ENCODE assay signal across 8 mouse cellular contexts in genomic region chrX:37190755-37191104, GRCm38 (mm10). TPM values are rescaled to one million over a fixed set of nuclear protein-coding genes. Genes with fewer than 3 reads are reported as not detected.
DNase-seq lines count a peak whose midpoint lies in the region; ATAC-seq and TF ChIP-seq lines count a peak whose summit lies in the region.

No protein-coding gene starts in this region.

- H3K9ac ChIP-seq in heart, embryonic 12.5 days, result peak overlapping the region; percentile 77
- H3K9ac ChIP-seq in forebrain, embryonic 14.5 days (ENCODE audit: low read length), result peak overlapping the region; percentile 63
- H3K9ac ChIP-seq in liver, embryonic 15.5 days, result peak overlapping the region; percentile 53; the same call in 1 of the 2 replicates

- H3K27me3 ChIP-seq in heart, embryonic 12.5 days (replicated peaks), result no peaks in the 10 kb centered on the region
- no peaks in the 10 kb centered on the region for H3K27me3 ChIP-seq in G1E (ENCODE audit: insufficient read depth, low read length)
- no peaks in the 10 kb centered on the region for H3K27me3 ChIP-seq in forebrain, embryonic 14.5 days (replicated peaks; ENCODE audit: control insufficient read depth, insufficient read depth, low read length)
- no peaks in the 10 kb centered on the region for H3K27me3 ChIP-seq in liver, embryonic 15.5 days

- ATAC-seq in heart, embryonic 12.5 days (ENCODE audit: insufficient number of reproducible peaks, low FRiP score), result 0 out of 2 replicates have a peak, but pooled peaks have one; percentile 2
- no peak for ATAC-seq in G1E (ENCODE audit: extremely low read depth, insufficient number of reproducible peaks, low FRiP score, poor library complexity, severe bottlenecking)
- no peak; the same call in 1 of the 2 replicates for ATAC-seq in forebrain, embryonic 14.5 days
- peak; percentile 27; the same call in 1 of the 2 replicates for ATAC-seq in liver, embryonic 15.5 days (ENCODE audit: insufficient read depth)

- no peaks in the 10 kb centered on the region for H3K9me3 ChIP-seq in heart, embryonic 12.5 days (replicated peaks)
- H3K9me3 ChIP-seq in G1E (replicated peaks), result no peaks in the 10 kb centered on the region
- H3K9me3 ChIP-seq in forebrain, embryonic 14.5 days (replicated peaks; ENCODE audit: control insufficient read depth, low read length), result no peaks in the 10 kb centered on the region
- no peaks in the 10 kb centered on the region for H3K9me3 ChIP-seq in liver, embryonic 15.5 days (replicated peaks)

- no peaks in the 10 kb centered on the region for H3K4me1 ChIP-seq in heart, embryonic 12.5 days (replicated peaks)
- peaks cover 9% of the 10 kb centered on the region for H3K4me1 ChIP-seq in G1E (ENCODE audit: insufficient read depth, low read depth, low read length)
- no peaks in the 10 kb centered on the region for H3K4me1 ChIP-seq in forebrain, embryonic 14.5 days (ENCODE audit: control insufficient read depth, insufficient read depth, low read length)
- peaks cover 9% of the 10 kb centered on the region for H3K4me1 ChIP-seq in liver, embryonic 15.5 days (replicated peaks)

- no peak for TF ChIP-seq CTCF in G1E (IDR thresholded peaks at IDR 0.05; ENCODE audit: low read depth, low read length)

- DNase-seq in heart, adult 18-20 months, result no peak
- DNase-seq in G1E (ENCODE audit: low spot score), result no peak
- no peak for DNase-seq in forebrain, embryonic 14.5 days (ENCODE audit: low spot score)
- no peak for DNase-seq in urinary bladder, postnatal 10 days (ENCODE audit: low spot score)
- DNase-seq in urinary bladder, adult 18-20 months (ENCODE audit: low spot score in 2 of 2), result no peak
- no peak for DNase-seq in thymus, adult 18-20 months

- no peaks in the 10 kb centered on the region for H3K36me3 ChIP-seq in heart, embryonic 12.5 days
- peaks cover 26% of the 10 kb centered on the region for H3K36me3 ChIP-seq in G1E (replicated peaks)
- 0 out of 2 replicates have a peak, but pooled peaks cover 2% of the 10 kb centered on the region for H3K36me3 ChIP-seq in forebrain, embryonic 14.5 days (ENCODE audit: control insufficient read depth, insufficient read depth, low read length)
- H3K36me3 ChIP-seq in liver, embryonic 15.5 days (replicated peaks), result no peaks in the 10 kb centered on the region

- H3K4me2 ChIP-seq in heart, embryonic 12.5 days, result peak overlapping the region; percentile 81
- H3K4me2 ChIP-seq in forebrain, embryonic 14.5 days (ENCODE audit: low read length), result peak overlapping the region; percentile 49
- peak overlapping the region; percentile 77 for H3K4me2 ChIP-seq in liver, embryonic 15.5 days

- WGBS in heart, embryonic 12.5 days, result 15% methylated on average over 20 of the region's 20 CpGs
- 41% methylated on average over 20 of the region's 20 CpGs for WGBS in forebrain, embryonic 14.5 days
- 18% methylated on average over 20 of the region's 20 CpGs for WGBS in liver, embryonic 15.5 days (ENCODE audit: insufficient replicate concordance)

- H3K27ac ChIP-seq in heart, embryonic 12.5 days (ENCODE audit: poor library complexity, severe bottlenecking), result no peak overlapping the region
- H3K27ac ChIP-seq in forebrain, embryonic 14.5 days (ENCODE audit: low read depth, low read length), result no peak overlapping the region
- no peak overlapping the region for H3K27ac ChIP-seq in liver, embryonic 15.5 days (replicated peaks)

- H3K4me3 ChIP-seq in heart, embryonic 12.5 days, result peak overlapping the region; percentile 72
- peak overlapping the region; percentile 76 for H3K4me3 ChIP-seq in G1E (ENCODE audit: low read depth, low read length)
- peak overlapping the region; percentile 46 for H3K4me3 ChIP-seq in forebrain, embryonic 14.5 days (ENCODE audit: low read depth, low read length)
- peak overlapping the region; percentile 67 for H3K4me3 ChIP-seq in liver, embryonic 15.5 days (replicated peaks)

RNA-seq across cellular contexts. Expression of gene Ndufa1, which starts 0.2 kb away (rescaled TPM):
- 551 and 581 TPM in 2 replicates for polyA plus RNA-seq in heart, embryonic 12.5 days (2016; fragmentation: Nextera tagmentation; extraction: Ambion mirVana)
- 100 to 1,000 TPM; 829 to 884 TPM for total RNA-seq in heart, adult 18-20 months (2021)
- total RNA-seq in G1E (2014; fragmentation: Nextera tagmentation), result 40.3 and 48.1 TPM in 2 replicates
- 249 and 282 TPM in 2 replicates for total RNA-seq in G1E (2017)
- 247 and 351 TPM in 2 replicates for polyA plus RNA-seq in G1E (2012)
- 485 and 642 TPM in 2 replicates for polyA plus RNA-seq in forebrain, embryonic 14.5 days (2014; fragmentation: Nextera tagmentation; extraction: Ambion mirVana)
- 216 and 235 TPM in 2 replicates for polyA plus RNA-seq in liver, embryonic 15.5 days (2015; fragmentation: Nextera tagmentation; extraction: Ambion mirVana)

RNA-seq across cellular contexts. Expression of gene Rnf113a1, which starts 0.3 kb away (rescaled TPM):
- polyA plus RNA-seq in heart, embryonic 12.5 days (2016; fragmentation: Nextera tagmentation; extraction: Ambion mirVana), result 7.5 and 7.7 TPM in 2 replicates
- total RNA-seq in heart, adult 18-20 months (2021), result 1 to 10 TPM; 1.4 to 1.6 TPM
- total RNA-seq in G1E (2014; fragmentation: Nextera tagmentation) (3.9 and 5.0 TPM in 2 replicates), G1E (2017) (4.5 and 8.7 TPM in 2 replicates)
- polyA plus RNA-seq in G1E (2012), result 7.8 and 8.2 TPM in 2 replicates
- polyA plus RNA-seq in forebrain, embryonic 14.5 days (2014; fragmentation: Nextera tagmentation; extraction: Ambion mirVana), result 13.9 and 15.3 TPM in 2 replicates
- polyA plus RNA-seq in liver, embryonic 15.5 days (2015; fragmentation: Nextera tagmentation; extraction: Ambion mirVana), result 2.7 TPM in 2 replicates

RNA-seq across cellular contexts. Expression of gene Gm9, which starts 20.1 kb away (rescaled TPM):
- polyA plus RNA-seq in heart, embryonic 12.5 days (2016; fragmentation: Nextera tagmentation; extraction: Ambion mirVana), result not detected in 2 replicates
- total RNA-seq in heart, adult 18-20 months (2021), result not detected
- total RNA-seq in G1E (2014; fragmentation: Nextera tagmentation) (not detected in 2 replicates), G1E (2017) (not detected in 2 replicates)
- not detected in 2 replicates for polyA plus RNA-seq in G1E (2012)
- not detected in 2 replicates for polyA plus RNA-seq in forebrain, embryonic 14.5 days (2014; fragmentation: Nextera tagmentation; extraction: Ambion mirVana)
- not detected in 2 replicates for polyA plus RNA-seq in liver, embryonic 15.5 days (2015; fragmentation: Nextera tagmentation; extraction: Ambion mirVana)

RNA-seq across cellular contexts. Expression of gene Akap14, which starts 22.1 kb away (rescaled TPM):
- polyA plus RNA-seq in heart, embryonic 12.5 days (2016; fragmentation: Nextera tagmentation; extraction: Ambion mirVana), result not detected in 2 replicates
- not detected for total RNA-seq in heart, adult 18-20 months (2021)
- total RNA-seq in G1E (2014; fragmentation: Nextera tagmentation) (not detected in 2 replicates), G1E (2017) (0.06 TPM in 1 of 2 replicates, not detected in the other)
- polyA plus RNA-seq in G1E (2012), result not detected in 2 replicates
- polyA plus RNA-seq in forebrain, embryonic 14.5 days (2014; fragmentation: Nextera tagmentation; extraction: Ambion mirVana), result 0.36 TPM in 1 of 2 replicates, not detected in the other
- polyA plus RNA-seq in liver, embryonic 15.5 days (2015; fragmentation: Nextera tagmentation; extraction: Ambion mirVana), result not detected in 2 replicates

RNA-seq across cellular contexts. Expression of gene Rhox1, which starts 31.3 kb away (rescaled TPM):
- polyA plus RNA-seq in heart, embryonic 12.5 days (2016; fragmentation: Nextera tagmentation; extraction: Ambion mirVana), result not detected in 2 replicates
- total RNA-seq in heart, adult 18-20 months (2021), result not detected
- total RNA-seq in G1E (2014; fragmentation: Nextera tagmentation), result not detected in 2 replicates
- total RNA-seq in G1E (2017), result not detected in 2 replicates
- not detected in 2 replicates for polyA plus RNA-seq in G1E (2012)
- polyA plus RNA-seq in forebrain, embryonic 14.5 days (2014; fragmentation: Nextera tagmentation; extraction: Ambion mirVana), result not detected in 2 replicates
- not detected in 2 replicates for polyA plus RNA-seq in liver, embryonic 15.5 days (2015; fragmentation: Nextera tagmentation; extraction: Ambion mirVana)

Comparison
In these comparisons a context has a peak if more than half of its experiments do, and no peak if none do; other contexts are left out.
1. ATAC-seq: peak in heart, embryonic 12.5 days (single experiment) and liver, embryonic 15.5 days (single experiment); none in G1E (single experiment) and forebrain, embryonic 14.5 days (single experiment).
2. Peak in every context shown above with its lines, with median percentiles within 50 percentile points of each other: H3K4me2 ChIP-seq, H3K4me3 ChIP-seq and H3K9ac ChIP-seq.